Comparison of ENCODE assay signal across 18 mouse cellular contexts in the genomic region with DNA sequence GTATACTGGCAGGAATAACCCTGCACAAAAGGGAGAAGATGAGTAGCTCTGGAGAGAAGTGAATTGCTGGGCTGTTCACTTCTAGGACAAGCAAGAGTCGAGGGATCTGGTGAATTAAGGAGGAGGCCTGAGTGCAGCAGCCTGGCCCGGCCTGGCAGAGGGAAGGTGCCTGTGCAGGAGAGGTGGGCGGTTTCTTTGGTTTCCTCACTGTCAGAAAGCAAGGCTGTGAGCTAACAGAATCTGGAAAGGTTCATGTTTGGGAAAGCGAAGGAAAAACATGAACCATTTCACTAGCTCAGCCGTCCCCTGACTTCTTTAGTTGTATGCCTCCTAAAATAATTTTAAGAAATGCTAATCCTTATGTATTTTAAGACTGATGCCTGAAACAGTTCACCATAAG. TPM values are rescaled to one million over a fixed set of nuclear protein-coding genes. Genes with fewer than 3 reads are reported as not detected.
DNase-seq lines count a peak whose midpoint lies in the region.
"Had no signal": no experiment of that assay in that cellular context is flagged by ENCODE, and none has a peak within 500 bp of the region (broad histone marks: within the 10 kb centered on the region; RNA-seq: fewer than 3 reads in every experiment).

No protein-coding gene starts in this region.

- intact Hi-C loops in heart, postnatal 25 days (cut with DNase I): no loop called here
- intact Hi-C loops in left cerebral cortex, postnatal 36 days (cut with DNase I): no loop called here
- intact Hi-C loops in left cerebral cortex, postnatal 4 days (cut with DNase I): no loop called here

- DNase-seq in heart, adult 11 months: peak; percentile 40
- DNase-seq in heart, postnatal 25 days (ENCODE audit: low spot score): no peak
- DNase-seq in left cerebral cortex, postnatal 36 days (ENCODE audit: low spot score in 2 of 2): peak; percentile 12 to 19
- DNase-seq in left cerebral cortex, postnatal 4 days: no peak
- DNase-seq in right cerebral cortex, adult 18-20 months: peak; percentile 32
- no peak for DNase-seq in right cerebral cortex, postnatal 14 days
- peak; percentile 16 for DNase-seq in telencephalon, adult 2 months (ENCODE audit: low read depth, low spot score)
- no peak for DNase-seq in urinary bladder, postnatal 25 days (ENCODE audit: low spot score)
- DNase-seq: adrenal gland, adult 2 months; adrenal gland, postnatal 14 days; cerebellum, adult 18-20 months; cerebellum, adult 9-10 months; cerebellum, postnatal 14 days; gastrocnemius, adult 2 months; gastrocnemius, postnatal 14 days; heart, adult 18-20 months; heart, postnatal 10 days; heart, postnatal 4 days had no signal

RNA-seq across cellular contexts. Expression of a gene that starts 59.6 kb away (rescaled TPM):
- total RNA-seq in heart, postnatal 25 days (2021): 10 to 100 TPM; 22.9 to 24.8 TPM
- 10 to 100 TPM; 39.6 to 40.8 TPM for total RNA-seq in left cerebral cortex, postnatal 36 days (2021)
- 10 to 100 TPM; 27.5 to 32.7 TPM for total RNA-seq in left cerebral cortex, postnatal 4 days (2021)

Comparison
In these comparisons a context has a peak if more than half of its experiments do, and no peak if none do; other contexts are left out.
1. DNase-seq: peak in heart, adult 11 months (single experiment), left cerebral cortex, postnatal 36 days (2 of 2), right cerebral cortex, adult 18-20 months (single experiment) and telencephalon, adult 2 months (single experiment); none in heart, postnatal 25 days (single experiment), left cerebral cortex, postnatal 4 days (single experiment), right cerebral cortex, postnatal 14 days (single experiment) and urinary bladder, postnatal 25 days (single experiment).